Mouse (Mus musculus) liver, adult 2 months (tissue): Measurements from ENCODE around the gene Dusp14. TPM values are rescaled to one million over a fixed set of nuclear protein-coding genes. Genes with fewer than 3 reads are reported as not detected.

Experiments
- DNase-seq: peaks from one replicate; pipeline ENCODE4 v3.0.0-alpha.2; 2011; ENCODE audit warnings: low read depth, low spot score; ENCODE audit errors: extremely low read depth
- H3K27ac ChIP-seq: fragments of 200-500 bp; replicated peaks from 2 replicates; pipeline ENCODE4 v1.5.1; 2012; ENCODE audit warnings: low read depth, mild to moderate bottlenecking, control low read depth, inconsistent platforms, low read length; ENCODE audit not compliant: insufficient read depth
- H3K27me3 ChIP-seq: fragments of 200-500 bp; 2 replicates; pipeline ENCODE4 v1.6.1; 2012; ENCODE audit warnings: mild to moderate bottlenecking, moderate library complexity, low read length, inconsistent platforms; ENCODE audit not compliant: control insufficient read depth, insufficient read depth
- H3K36me3 ChIP-seq: fragments of 200-500 bp; 2 replicates; pipeline ENCODE4 v1.6.1; 2012; ENCODE audit warnings: low read length, inconsistent platforms; ENCODE audit not compliant: control insufficient read depth, insufficient read depth
- H3K4me1 ChIP-seq: fragments of 200-500 bp; 2 replicates; pipeline ENCODE4 v1.6.1; 2011; ENCODE audit warnings: low read length; ENCODE audit not compliant: control insufficient read depth, insufficient read depth
- H3K4me3 ChIP-seq: fragments of 200-500 bp; 2 replicates; pipeline ENCODE4 v1.5.1; 2011; ENCODE audit warnings: low read depth, mild to moderate bottlenecking, control low read depth, low read length, moderate library complexity; ENCODE audit not compliant: insufficient read depth
- H3K79me2 ChIP-seq: fragments of 200-500 bp; 2 replicates; pipeline ENCODE4 v1.6.1; 2012; ENCODE audit warnings: inconsistent platforms, mild to moderate bottlenecking, low read length, moderate library complexity; ENCODE audit not compliant: control insufficient read depth, insufficient read depth
- H3K9ac ChIP-seq: fragments of 200-500 bp; 2 replicates; pipeline ENCODE4 v1.6.1; 2012; ENCODE audit warnings: low read depth, mild to moderate bottlenecking, control low read depth, inconsistent platforms, low read length
- CTCF ChIP-seq: fragments of 200-500 bp; IDR thresholded peaks from 2 replicates; pipeline ENCODE4 v1.5.1; 2011; ENCODE audit warnings: low read depth, low read length, control low read depth
- POLR2A ChIP-seq: fragments of 200-500 bp; IDR thresholded peaks from 2 replicates; pipeline ENCODE4 v1.6.1; 2011; ENCODE audit warnings: low read length, control low read depth; ENCODE audit not compliant: insufficient read depth; ENCODE audit errors: extremely low read depth
- WGBS: fragments of 180-500 bp; shearing (Covaris S2); methylation state at CpG from one replicate; pipeline ENCODE4 v1.1.7; 2018; 5-methylcytosine and 5-hydroxymethylcytosine counted together
- polyA plus RNA-seq: library from polyadenylated mRNA; depleted of rRNA; stranded (reverse); fragments of >200 nt; gene quantifications from 2 replicates; pipeline ENCODE4 v1.2.3, GENCODE M21; 2012
- total RNA-seq: library from RNA; depleted of rRNA; stranded (reverse); fragments of >200 nt; gene quantifications from 2 replicates; pipeline ENCODE4 v1.2.3, GENCODE M21; 2014

Dusp14 gene
- total and polyA plus RNA-seq, 2 experiments, result 0.83 to 4.5 TPM

- H3K4me3 ChIP-seq, result no peak overlapping the region
- 28% methylated on average over 10 of the region's 10 CpGs for WGBS
- TF ChIP-seq CTCF, result no peak
- TF ChIP-seq POLR2A, result no peak
- H3K27ac ChIP-seq, result peak overlapping the region; percentile 23; the same call in 1 of the 2 replicates
- no peak overlapping the region for H3K9ac ChIP-seq
- H3K36me3 ChIP-seq, result no peaks in the 10 kb centered on the region
- H3K79me2 ChIP-seq, result no peaks in the 10 kb centered on the region
- H3K27me3 ChIP-seq, result no peaks in the 10 kb centered on the region
- peaks cover 10% of the 10 kb centered on the region for H3K4me1 ChIP-seq
- peak; percentile 96 for DNase-seq
These were observed 15.4 kb downstream of the Dusp14 start for GRCm38 (mm10) chr11:84053524-84054163.

- DNase-seq, result no peak
These were observed 16.0 kb downstream of the Dusp14 start for GRCm38 (mm10) chr11:84053055-84053454.

GRCm38 (mm10) chr11:84048411-84048810 is 20.6 kb downstream of the Dusp14 start:
- no peak for TF ChIP-seq POLR2A
- Histone ChIP-seq H3K36me3 (no peaks in the 10 kb centered on the region), H3K79me2 (no peaks in the 10 kb centered on the region), H3K9ac (no peak overlapping the region), H3K4me1 (peaks cover 4% of the 10 kb centered on the region; the same call in 1 of the 2 replicates), H3K27me3 (no peaks in the 10 kb centered on the region), H3K4me3 (no peak overlapping the region), H3K27ac (no peak overlapping the region)
- WGBS, result 83% methylated on average over 10 of the region's 10 CpGs
- DNase-seq, result no peak

More at GRCm38 (mm10) chr11:84053055-84053454, 16.0 kb downstream of the Dusp14 start:
- Histone ChIP-seq H3K27me3 (no peaks in the 10 kb centered on the region), H3K36me3 (no peaks in the 10 kb centered on the region), H3K9ac (no peak overlapping the region), H3K4me3 (no peak overlapping the region), H3K4me1 (peaks cover 10% of the 10 kb centered on the region), H3K79me2 (no peaks in the 10 kb centered on the region), H3K27ac (no peak overlapping the region)
- TF ChIP-seq POLR2A (no peak), CTCF (no peak)
- WGBS, result 89% methylated on average over 7 of the region's 7 CpGs

- Histone ChIP-seq H3K4me3 (no peak overlapping the region), H3K27me3 (no peaks in the 10 kb centered on the region), H3K27ac (no peak overlapping the region), H3K9ac (no peak overlapping the region), H3K4me1 (no peaks in the 10 kb centered on the region), H3K36me3 (peaks cover 4% of the 10 kb centered on the region; the same call in 1 of the 2 replicates), H3K79me2 (no peaks in the 10 kb centered on the region)
- TF ChIP-seq CTCF (no peak), POLR2A (no peak)
- DNase-seq, result no peak
- 66% methylated on average over 4 of the region's 4 CpGs for WGBS
These were observed 21.8 kb downstream of the Dusp14 start for GRCm38 (mm10) chr11:84047270-84047669.

GRCm38 (mm10) chr11:84044988-84045387 is 24.1 kb downstream of the Dusp14 start:
- no peaks in the 10 kb centered on the region for H3K79me2 ChIP-seq
- peaks cover 17% of the 10 kb centered on the region for H3K36me3 ChIP-seq
- no peak overlapping the region for H3K27ac ChIP-seq
- 28% methylated on average over 1 of the region's 1 CpGs for WGBS
- no peak overlapping the region for H3K9ac ChIP-seq
- no peak overlapping the region for H3K4me3 ChIP-seq
- H3K27me3 ChIP-seq, result no peaks in the 10 kb centered on the region
- no peak for DNase-seq
- no peak for TF ChIP-seq CTCF
- TF ChIP-seq POLR2A, result no peak
- H3K4me1 ChIP-seq, result no peaks in the 10 kb centered on the region
